Mouse (Mus musculus) megakaryocyte progenitor cell, adult 5-6 weeks (primary cell): ENCODE results near the gene Siah1b. TPM values are rescaled to one million over a fixed set of nuclear protein-coding genes. Genes with fewer than 3 reads are reported as not detected.

Experiments
- ATAC-seq: replicated peaks from 2 replicates; pipeline ENCODE4 v1.8.0; 2016; ENCODE audit warnings: mild to moderate bottlenecking, moderate TSS enrichment, inconsistent platforms; ENCODE audit not compliant: poor library complexity
- total RNA-seq, 2 experiments: library from RNA; stranded (forward) in 1 of 2; stranded (reverse) in 1 of 2; fragments of 157-497, 149-512 nt in 1 of 2; fragments of 200-1000 nt in 1 of 2; gene quantifications; 2 replicates each; pipeline versions ENCODE4 v1.2.3 to v1.2.4; 2015 to 2017

The Siah1b gene
- total RNA-seq (2015) (15.1 and 16.3 TPM in 2 replicates), total RNA-seq (2017) (15.4 and 21.6 TPM in 2 replicates)

DNA sequence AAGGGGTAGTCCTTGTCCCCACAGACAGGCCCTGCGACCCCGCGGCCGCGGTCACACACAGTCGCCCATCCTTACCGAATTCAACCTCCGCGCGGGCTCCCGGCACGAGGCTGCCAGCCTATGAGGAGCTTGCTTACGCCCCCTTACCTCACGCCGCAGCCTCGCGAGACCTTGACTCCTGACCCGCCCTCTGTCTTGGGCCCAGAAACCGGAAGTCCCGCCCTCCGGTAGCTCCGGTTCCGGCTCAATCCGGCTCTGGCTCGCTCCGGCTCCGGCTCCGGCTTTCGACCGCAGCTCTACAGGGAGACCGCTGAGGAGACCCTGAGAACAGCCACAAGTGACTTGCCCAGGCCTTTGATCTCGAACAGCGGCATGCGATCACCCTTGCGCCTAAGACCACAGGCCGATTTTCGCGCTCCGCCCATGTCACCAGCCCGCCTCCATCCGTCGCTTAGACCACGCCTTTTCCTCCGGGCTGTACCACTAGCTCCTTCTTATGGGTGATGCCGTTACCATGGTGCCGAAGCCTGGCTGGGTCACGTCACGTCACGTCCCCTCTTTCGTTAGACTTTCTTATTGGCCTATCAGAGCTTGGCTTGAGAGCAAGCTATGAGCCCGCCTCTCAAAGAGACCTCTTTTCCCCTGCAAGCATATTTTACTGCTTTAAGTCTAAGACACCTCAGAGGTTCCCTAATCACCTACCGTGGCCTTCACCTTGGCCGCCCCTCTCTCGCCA is at the start of gene Siah1b:
Gene Siah1b, minus strand, starts transcription at position 454 of the 736 bp plus-strand sequence.
- ATAC-seq, result peak; percentile 96

DNA sequence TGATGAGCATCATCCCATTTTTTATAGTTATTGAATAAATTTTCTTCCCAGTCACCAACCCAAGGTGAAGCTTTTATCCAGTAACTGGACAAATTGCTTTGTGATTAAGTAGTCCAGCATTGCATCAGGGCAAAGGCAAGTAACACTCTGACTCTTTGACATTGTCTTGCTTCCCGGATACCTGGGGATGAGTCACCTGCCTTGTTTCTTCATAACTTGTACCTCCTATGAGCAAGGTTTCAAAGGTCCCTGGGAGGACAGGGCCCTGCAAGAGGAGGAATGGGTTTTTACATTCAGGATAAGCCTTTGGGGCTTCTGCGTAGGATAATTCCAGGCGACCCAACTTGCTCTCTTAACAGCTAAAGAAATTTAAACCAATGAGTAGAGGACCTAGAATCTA is 47.6 kb upstream of the Siah1b start:
- ATAC-seq, result no peak

DNA sequence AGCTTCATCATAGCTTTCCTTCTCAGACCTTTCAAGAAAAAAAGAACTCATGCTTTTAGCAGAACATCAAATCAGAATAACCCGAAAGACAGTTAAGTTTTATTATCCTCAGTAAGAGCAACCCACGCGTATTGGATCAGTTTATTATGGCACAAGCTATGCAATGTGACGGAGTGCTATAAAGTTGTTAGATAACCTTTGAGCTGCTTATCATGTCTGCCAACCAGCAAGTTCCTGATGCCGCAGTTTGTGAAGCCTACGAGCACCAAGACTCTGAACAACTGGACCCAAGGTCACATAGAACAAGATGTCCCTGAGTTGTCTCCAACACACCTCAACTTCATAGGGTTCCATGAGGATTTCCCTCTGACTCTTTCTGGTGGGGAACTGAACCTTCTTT is 37.5 kb upstream of the Siah1b start:
- no peak for ATAC-seq

DNA sequence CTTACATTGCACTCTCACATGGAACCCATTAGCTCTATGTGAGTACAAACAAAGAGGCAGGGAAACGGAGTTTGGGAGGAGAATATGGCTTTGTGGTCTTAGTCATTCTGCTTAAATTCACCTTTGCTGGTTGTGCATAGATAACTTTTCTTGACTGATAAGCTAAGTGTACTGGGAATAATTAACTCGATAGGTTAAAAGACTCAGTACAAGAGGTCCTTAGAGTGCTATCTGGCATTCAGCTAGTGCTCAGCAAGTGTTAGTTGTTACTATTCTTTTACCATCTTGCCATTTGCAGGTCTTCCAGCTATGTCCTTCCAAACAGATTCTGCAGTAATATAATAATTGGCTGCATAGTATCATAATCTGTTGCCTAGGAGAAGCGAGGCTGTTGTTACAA is 34.9 kb upstream of the Siah1b start:
- no peak for ATAC-seq

DNA sequence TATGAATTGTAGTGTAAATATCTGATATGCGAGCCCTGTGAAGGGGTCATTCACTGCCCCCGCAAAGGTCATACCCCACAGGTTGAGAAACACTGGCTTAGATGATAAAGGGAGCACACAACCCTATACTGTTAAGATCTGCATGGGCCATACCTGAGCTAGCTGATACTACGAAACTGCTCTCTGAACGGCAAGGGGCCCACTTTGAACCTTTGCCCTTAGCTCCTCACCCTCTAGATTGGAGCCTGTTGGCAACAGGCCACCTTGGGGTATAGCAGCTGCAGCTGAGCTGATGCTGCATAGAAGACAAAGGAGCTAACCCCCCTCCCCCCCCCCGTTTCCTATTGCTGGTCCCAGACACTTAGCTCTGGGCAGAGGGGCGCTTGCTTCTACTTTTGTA is 26.4 kb upstream of the Siah1b start:
- ATAC-seq, result no peak

DNA sequence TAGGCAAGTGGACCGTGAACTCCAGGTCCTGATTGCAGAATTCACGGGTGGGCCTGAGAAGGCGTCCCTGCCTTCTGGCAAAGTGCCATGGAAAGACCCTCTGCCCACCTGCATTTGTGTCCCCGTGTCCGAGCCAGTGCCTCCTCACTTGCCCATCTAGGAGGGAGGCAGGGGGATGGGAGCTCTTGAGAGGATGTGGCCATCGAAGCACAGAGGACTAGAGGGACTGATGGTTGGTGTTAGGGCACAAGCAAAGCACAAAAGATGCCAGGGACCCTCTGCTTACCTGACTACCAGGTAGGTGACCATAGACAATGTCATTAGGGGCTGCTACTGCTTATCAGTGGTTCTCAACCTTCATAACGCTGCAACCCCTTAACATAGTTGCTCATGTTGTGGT is 25.9 kb upstream of the Siah1b start:
- no peak for ATAC-seq

DNA sequence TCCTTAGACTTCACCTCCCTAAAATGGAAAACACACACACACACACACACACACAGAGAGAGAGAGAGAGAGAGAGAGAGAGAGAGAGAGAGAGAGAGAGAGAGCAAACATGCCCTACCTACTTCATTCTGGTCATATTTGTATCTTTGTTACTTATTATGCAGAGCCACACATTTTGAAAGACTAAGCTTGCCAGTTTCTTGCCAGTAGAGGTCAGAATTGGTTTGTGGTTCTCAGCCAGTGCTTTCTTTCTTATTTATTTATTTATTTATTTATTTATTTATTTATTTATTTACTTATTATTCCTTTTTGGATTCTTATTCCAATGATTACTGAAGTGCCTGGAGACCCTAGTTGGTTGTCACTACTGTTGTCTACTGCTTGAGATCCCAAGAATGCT is 25.2 kb upstream of the Siah1b start:
- peak; percentile 52; the same call in 1 of the 2 replicates for ATAC-seq

DNA sequence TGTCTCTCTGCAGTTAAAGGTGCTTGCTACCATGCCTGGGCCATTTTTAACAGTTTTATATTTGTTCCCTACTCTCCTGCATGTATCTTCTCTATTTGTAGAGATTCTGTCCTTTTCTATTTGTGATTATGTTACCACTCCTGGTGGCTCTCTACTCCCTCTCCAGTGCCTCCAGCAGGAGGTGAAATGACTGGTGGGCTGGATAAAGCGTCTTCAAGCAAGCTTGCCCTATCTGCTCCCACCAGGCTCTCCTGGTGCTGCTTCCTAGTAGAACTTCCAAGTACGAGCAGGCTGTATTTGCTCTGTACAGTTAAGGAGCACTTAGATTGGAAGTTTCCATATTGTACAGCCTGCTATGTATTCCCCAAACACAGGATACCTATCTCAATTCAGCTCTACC is 19.5 kb upstream of the Siah1b start:
- ATAC-seq, result no peak

DNA sequence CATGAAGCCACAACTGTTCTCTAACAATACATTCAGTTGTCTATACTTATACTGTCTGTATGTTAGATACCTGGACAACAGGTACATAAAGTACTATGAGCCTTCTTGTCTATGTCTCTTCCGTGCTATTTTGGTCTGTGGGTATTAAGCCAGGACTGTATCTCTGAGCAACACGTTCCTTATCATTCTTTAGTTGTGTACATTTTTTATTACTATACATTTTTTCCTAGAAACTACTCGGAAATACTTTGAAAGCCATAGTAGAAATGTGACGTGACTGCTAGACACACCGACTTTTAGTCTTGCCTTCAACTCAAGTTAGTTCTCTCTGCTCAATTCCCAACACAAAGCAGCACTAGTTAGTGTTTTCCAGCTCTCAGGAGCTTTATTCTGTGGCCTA is 17.1 kb upstream of the Siah1b start:
- ATAC-seq, result peak; percentile 36

DNA sequence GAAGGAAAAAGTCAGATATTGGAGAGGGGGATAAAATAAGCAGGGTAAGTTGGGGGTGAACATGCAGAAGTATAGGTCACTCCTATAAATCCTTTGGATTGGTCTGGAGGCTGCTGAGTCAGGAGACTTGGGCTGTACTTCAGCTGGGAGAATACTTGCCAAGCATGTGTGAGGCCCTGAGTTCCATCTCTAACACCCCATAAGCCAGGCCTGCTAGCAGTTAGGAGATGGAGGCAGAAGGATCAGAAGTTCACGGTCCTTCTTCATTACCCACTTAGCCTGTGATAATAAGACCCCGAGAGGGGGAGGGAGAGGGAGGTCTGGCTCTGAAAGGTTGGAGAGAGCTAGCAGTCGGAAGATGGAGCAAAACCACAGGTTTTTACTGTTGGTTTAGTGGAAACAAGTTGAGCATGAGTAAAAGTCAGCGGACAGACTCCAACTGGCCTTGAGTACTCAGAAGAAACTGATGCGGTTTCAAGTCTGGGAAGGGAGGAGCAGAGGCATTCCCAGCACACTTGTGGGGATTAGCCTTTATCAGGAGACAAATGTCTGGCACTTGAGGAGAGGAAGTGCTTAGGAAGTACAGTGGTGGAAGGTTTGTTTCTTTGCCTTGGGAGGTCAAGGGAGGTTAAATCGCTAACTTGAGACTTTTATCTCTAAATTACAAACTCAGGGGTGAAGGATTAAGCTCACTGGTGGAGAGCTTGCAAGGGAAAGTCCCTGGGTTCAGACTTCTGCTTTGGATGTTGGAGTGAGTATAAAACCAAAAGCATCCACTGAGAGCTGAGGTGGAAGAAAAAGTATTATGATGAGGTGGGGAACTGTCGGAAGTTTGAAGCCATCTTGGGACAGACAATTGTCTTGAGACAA is 16.2 kb upstream of the Siah1b start:
- peak; percentile 22 for ATAC-seq

DNA sequence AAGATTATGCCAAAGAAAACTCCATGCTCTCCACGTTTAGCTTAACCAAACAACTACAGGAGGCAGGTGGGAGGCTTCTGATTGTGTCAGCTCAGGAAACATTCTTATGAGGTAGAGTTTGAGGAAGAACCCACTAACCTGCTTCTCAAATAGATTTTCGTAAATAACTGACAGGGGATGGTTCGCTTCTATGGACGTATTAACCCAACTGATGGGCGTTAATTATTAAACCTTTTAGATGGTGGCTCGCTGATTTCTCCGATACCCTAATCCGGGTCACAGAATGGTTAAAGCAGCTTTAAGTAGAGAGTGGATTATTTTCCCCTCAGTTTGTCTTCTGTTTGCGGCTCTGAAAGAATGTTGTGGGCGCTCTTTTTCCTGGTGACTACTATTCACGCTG is 13.6 kb upstream of the Siah1b start:
- ATAC-seq, result no peak

- ATAC-seq, result peak; percentile 28; the same call in 1 of the 2 replicates
Observed at GRCm38 (mm10) chrX:164088582-164088981, 12.3 kb upstream of the Siah1b start, which contains the start of gene Cltrn. Gene Cltrn (plus strand): TSS chrX:164088830.

DNA sequence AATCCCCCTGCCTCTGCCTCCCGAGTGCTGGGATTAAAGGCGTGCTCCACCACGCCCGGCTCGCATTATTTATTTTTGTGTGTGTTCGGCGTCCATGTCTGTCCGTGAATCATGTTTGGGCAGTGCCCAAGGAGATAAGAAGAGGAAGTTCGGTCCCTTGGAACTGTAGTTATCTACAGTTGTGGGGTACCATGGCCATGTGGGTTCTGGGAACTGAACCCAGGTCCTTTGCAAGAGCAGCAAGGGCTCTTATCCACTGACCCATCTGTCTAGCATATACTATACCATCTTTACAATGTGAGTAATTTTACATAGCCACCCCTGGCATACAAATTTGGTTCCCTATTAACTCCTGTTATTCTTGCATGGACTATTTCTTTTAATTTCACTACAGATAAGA is 5.7 kb upstream of the Siah1b start:
- peak; percentile 50 for ATAC-seq

GRCm38 (mm10) chrX:164068968-164069367 is 7.3 kb downstream of the Siah1b start:
- ATAC-seq, result no peak

GRCm38 (mm10) chrX:164066185-164066584 is 10.1 kb downstream of the Siah1b start:
- peak; percentile 100 for ATAC-seq

GRCm38 (mm10) chrX:164059070-164059469 is 17.2 kb downstream of the Siah1b start:
- ATAC-seq, result no peak

DNA sequence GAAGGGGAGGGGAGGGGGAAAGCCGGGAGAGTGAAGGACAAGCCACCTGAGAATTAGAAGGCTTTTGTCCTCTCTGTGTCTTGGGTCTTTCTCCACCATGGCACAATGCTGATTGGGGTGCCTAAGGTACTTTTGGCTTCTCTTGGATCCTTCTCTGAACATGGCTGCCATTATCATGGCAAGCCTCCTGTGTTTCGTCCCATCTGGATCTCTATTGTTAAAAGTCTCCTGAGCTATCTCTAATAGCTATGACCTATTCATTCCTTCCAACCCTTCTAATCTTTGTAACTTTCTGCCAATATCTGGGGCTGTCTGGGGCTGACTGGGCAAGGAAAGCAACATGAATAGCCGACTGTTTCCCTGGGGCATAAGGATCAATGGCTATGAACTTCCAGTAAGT is 17.8 kb downstream of the Siah1b start:
- ATAC-seq, result peak; percentile 53

DNA sequence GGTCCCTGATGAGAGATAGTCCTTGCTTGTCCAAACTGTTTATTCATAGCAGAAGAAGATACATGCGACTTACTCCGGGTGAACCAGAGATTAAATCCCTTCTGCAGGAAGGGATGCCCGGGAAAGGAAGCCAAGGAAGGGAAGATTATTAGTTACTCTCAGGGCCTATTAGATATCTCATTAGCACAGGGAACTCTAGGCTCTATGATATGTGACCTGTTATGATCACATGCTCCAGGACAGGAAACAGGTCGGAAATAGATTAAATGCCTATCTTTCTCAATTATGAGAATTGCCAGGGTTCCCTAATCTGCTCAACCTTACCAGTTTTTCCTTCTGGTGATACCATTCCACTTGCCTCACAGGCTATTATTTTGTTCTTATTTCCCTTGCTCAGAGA is 20.6 kb downstream of the Siah1b start:
- ATAC-seq, result peak; percentile 85

DNA sequence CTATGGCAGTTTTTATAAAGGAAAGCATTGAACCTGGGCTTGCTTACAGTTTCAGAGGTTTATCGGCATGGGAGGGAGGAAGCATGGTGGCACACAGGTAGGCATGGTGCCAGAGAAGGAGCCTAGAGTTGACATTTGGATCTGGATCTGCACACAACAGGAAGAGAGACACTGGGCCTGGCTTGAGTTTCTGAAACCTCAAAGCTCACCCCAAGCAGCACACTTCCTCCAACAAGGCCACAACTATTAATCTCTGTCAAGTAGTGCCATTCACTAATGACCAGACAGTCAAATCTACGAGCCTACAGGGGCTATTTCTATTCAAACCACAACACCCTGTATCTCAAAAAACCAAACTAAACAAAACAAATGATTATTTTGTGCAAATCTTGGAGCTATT is 29.6 kb downstream of the Siah1b start:
- ATAC-seq, result peak; percentile 72

GRCm38 (mm10) chrX:164042069-164042468 is 34.2 kb downstream of the Siah1b start:
- ATAC-seq, result no peak

DNA sequence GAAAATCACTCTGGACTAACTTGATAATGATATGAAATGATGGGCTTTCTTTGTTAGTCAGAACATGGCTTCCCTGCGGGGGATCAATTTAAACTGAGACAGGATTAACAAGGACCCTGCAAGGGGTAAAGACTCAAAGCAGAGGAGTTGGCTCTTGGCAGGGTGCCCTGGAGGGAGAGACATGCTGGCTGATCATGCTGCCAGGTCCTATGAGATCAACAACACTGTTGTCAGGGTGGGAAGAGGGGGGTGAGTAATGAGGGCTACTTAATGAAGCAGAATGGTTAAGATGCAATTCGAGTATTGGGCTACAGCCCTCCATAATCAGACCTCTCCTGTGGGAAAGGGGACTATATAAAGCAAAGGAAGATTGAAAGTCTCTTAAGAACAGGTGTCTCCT is 37.4 kb downstream of the Siah1b start:
- ATAC-seq, result no peak

GRCm38 (mm10) chrX:164035931-164036330 is 40.4 kb downstream of the Siah1b start:
- no peak for ATAC-seq
